Mouse (Mus musculus): ENCODE results near the gene Tmem130.

Gene Tmem130

DNA sequence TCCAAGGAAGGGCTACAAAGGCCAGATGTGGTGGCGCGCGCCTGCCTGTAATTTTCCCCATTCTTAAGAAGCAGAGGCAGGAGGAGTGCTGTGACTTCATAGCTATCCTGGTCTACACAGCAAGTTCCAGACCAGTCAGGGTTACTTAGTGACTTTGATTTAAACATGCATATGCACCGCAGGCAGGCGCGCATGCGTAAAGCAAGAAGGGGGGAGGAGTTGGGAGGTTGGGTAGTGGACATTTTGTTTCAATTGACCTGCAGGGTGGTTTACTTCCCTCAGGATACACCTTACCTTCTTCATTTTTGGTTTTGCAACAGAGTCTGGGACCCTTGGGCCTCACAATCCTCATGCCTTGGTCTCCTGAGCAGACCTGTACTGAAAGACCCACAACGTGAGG lies 32.4 kb downstream of the Tmem130 start:
- no peak for DNase-seq

- DNase-seq = no peak
These were observed 33.4 kb downstream of the Tmem130 start for GRCm38 (mm10) chr5:144728237-144728636.

DNA sequence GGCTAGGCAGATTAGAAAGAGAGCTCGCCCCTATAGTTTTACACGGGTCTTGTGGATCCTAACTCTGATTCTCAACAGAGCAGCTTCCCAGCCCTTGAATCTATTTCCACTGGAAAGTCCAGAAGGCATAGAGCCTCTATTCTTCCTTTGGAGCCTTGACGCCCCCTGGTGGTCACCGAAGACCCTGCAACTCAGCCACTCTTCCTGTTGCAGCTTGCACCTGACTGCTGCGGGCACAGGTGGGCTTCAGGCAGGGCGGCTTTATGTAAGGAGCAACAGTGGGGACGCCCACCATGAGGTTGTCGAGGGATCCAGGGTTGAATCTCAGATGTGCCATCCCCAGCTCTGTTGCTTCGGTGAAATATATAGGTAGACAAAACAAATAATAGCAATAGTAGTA lies 34.5 kb downstream of the Tmem130 start:
- peak; percentile 79 for DNase-seq

- DNase-seq = no peak
These were observed 36.1 kb downstream of the Tmem130 start for GRCm38 (mm10) chr5:144725554-144725953.

- peak; percentile 36 for DNase-seq
These were observed 36.7 kb downstream of the Tmem130 start for GRCm38 (mm10) chr5:144724926-144725325.

- DNase-seq = no peak
These were observed 41.3 kb downstream of the Tmem130 start for GRCm38 (mm10) chr5:144720281-144720680.

DNA sequence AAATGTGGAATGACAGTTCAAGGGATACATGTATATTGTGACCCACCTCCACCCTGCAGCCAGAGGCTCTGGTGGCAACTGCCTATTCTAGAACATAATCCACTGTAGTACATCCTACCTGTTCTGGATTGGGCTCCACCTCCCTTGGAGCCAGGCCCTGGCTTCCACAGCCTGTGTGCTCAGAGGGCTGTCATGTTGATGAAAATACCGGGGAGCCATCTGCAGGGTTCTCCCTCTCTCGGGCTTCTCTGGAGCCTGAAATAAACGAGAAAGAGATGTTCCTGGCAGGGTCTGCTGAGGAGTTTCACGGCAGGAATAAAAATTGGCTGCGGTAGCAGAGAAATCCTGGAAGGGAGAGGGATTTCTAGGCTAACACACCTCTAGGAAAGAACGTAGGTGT lies 41.8 kb downstream of the Tmem130 start:
- DNase-seq = no peak

DNA sequence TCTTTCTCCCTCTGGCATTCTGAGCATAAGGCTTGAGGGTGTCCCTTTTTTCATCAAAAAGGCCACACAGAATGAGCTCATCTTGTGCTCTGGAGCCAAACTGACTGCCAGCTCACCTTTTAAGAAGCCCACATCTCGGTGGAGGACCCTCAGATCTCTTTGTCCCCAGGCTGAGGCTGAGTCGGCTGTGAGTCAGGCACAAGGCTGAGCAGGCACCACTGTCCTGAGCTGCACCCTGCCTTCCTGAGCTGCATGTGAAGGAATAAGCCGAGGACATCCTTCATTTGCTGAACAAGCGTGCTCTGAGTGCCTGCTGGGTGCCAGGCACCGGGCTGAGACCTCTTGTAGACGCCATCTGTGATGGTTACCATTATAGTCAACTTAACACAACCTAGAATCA lies 44.4 kb downstream of the Tmem130 start:
- no peak for DNase-seq

DNA sequence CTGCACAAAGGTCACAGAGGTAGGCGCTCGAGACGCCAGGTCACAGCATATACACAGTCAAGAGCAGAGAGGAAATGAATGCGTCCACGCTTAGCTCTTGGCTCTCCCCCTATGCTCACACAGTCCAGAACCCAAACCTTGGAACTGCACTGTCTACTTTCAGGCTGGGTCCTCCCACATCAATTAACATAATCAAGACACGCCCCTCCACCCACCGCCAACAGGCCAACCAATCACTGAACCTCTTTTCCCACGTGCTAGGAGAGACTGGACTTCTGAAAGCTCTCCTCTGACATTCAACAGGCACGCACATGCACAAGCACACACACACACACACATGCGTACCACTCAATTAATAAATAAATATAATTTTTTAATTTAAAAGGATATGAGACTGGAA lies 48.2 kb downstream of the Tmem130 start:
- no peak for DNase-seq

DNA sequence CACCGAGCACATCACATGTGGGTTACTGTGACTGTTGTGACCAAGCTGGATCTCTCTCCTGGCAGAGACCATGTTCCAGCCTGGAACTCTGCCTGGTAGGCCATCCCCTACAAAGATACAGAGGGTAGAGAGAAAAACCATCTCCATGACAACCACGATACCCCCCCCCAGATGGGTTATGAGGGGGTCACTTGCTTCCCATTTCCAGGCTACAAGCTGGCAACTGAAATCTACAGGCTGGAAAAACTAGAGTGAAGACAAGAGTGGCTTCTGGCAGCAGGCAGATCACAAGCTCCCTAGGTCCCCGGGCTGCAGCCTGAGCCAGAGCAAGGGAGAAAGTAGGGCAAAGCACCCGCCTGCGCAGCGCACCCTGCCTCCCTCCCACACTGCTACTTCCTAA lies 54.0 kb downstream of the Tmem130 start:
- no peak for DNase-seq

- no peak for DNase-seq
These were observed 57.9 kb downstream of the Tmem130 start for GRCm38 (mm10) chr5:144703464-144704368.

DNA sequence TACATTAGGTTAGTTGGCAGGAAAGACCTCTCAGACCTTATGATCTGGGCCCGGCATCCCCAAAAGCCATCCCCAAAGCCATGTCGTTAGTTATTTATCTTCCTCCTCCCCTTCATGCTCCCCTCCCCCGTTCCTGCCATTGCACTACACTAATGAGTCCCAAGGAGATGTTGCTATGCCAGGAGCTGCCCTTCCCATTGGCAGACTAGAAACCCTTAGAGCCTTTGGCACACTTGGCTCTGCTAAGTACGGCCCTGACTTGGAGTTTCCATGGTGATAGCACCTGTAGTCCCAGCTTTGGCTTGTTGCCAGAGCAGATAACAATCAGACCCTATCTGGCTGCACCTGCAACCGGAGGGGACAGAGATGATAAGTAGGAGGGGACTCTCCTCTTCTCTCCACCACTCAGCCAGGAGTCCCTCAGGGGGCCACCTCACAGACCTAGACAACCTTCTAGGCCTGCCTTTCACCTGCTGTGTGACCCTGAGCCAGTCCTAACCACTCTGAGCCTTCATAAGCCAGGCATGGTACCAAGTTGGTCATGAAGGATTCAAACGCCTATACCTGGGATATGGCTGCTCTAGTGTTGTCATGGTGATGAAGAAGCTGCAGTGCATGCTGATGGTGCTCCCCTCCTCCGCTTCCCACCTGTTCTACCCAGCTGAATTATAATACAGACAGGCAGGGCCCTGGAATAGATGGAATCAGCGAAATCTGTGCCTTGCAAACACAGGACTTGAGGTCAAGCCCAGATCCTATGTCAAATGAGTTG lies 66.1 kb downstream of the Tmem130 start:
- DNase-seq = no peak

DNA sequence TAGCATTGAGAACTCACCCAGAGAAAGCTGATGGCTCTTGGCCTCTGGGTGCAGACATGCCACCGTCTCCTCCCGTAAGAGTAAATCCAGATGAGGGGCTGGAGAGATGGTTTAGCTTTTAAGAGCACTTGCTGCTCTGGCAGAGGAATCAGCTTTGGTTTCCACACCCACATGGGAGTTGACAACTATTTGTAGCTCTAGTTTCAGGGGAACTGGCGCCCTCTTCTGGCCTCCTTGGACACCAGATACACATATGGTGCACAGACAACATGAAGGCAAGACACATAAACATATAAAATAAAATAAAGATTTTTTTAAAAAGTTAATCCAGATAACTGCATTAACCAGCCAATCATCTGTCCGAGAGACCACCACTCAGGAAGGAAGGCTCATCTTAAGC lies 67.5 kb downstream of the Tmem130 start:
- peak; percentile 31 for DNase-seq

GRCm38 (mm10) chr5:144691421-144691820 lies 70.2 kb downstream of the Tmem130 start:
- DNase-seq = peak; percentile 54

DNA sequence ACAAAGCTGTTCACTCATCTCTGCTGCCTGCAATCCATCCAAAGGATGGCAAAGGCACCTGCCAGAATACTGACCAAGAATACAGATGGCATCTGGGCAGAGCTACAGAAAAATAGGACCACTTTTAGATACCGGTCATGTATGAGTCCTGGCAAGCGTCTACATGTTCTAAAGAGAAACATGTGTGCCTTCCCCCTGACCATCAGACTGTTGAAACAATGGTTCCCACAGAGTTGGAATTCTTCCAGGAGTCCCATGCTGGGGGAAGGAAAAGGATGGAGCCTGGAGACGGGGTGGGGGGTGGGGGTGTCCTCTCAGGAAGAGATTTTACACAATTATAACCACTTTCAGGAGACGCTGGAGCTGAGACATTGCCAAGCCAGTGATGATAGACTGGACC lies 73.2 kb downstream of the Tmem130 start:
- no peak for DNase-seq
